Mouse (Mus musculus) kidney, adult 2 months (tissue): ENCODE results near the gene Xylt1. TPM values are rescaled to one million over a fixed set of nuclear protein-coding genes. Genes with fewer than 3 reads are reported as not detected.

Experiments used
- DNase-seq: peaks from one replicate; pipeline ENCODE4 v3.0.0; 2021
- H3K27ac ChIP-seq: fragments of 200-500 bp; 2 replicates; pipeline ENCODE4 v1.5.1; 2012; ENCODE audit warnings: low read depth, low read length, control low read depth, inconsistent platforms; ENCODE audit not compliant: insufficient read depth
- H3K27me3 ChIP-seq: fragments of 200-500 bp; replicated peaks from 2 replicates; pipeline ENCODE4 v1.6.1; 2012; ENCODE audit warnings: mild to moderate bottlenecking, moderate library complexity, low read length, inconsistent platforms; ENCODE audit not compliant: control insufficient read depth, insufficient read depth
- H3K36me3 ChIP-seq: fragments of 200-500 bp; 2 replicates; pipeline ENCODE4 v1.6.1; 2012; ENCODE audit warnings: mild to moderate bottlenecking, moderate library complexity, low read length, inconsistent platforms; ENCODE audit not compliant: control insufficient read depth, insufficient read depth
- H3K4me1 ChIP-seq: fragments of 200-500 bp; 2 replicates; pipeline ENCODE4 v1.6.1; 2011; ENCODE audit warnings: low read length; ENCODE audit not compliant: control insufficient read depth, insufficient read depth
- H3K4me3 ChIP-seq: fragments of 200-500 bp; 2 replicates; pipeline ENCODE4 v1.5.1; 2011; ENCODE audit warnings: mild to moderate bottlenecking, low read depth, low read length, control low read depth; ENCODE audit not compliant: insufficient read depth
- CTCF ChIP-seq: fragments of 200-500 bp; conservative IDR thresholded peaks from 2 replicates; pipeline ENCODE4 v1.5.1; 2011; ENCODE audit warnings: low read depth, mild to moderate bottlenecking, control low read depth, low read length, moderate library complexity, mixed read lengths; ENCODE audit not compliant: insufficient read depth, insufficient read length
- POLR2A ChIP-seq: fragments of 200-500 bp; IDR thresholded peaks from one replicate; pipeline ENCODE4 v1.6.1; 2011; ENCODE audit warnings: low read depth, low read length, control low read depth
- WGBS: fragments of 180-500 bp; shearing (Covaris S2); methylation state at CpG from one replicate; pipeline ENCODE4 v1.1.7; 2018; 5-methylcytosine and 5-hydroxymethylcytosine counted together
- polyA plus RNA-seq: library from polyadenylated mRNA; depleted of rRNA; stranded (reverse); fragments of >200 nt; gene quantifications from 2 replicates; pipeline ENCODE4 v1.2.3, GENCODE M21; 2012

Xylt1 gene
- polyA plus RNA-seq, 1 experiment: 6.1 TPM

GRCm38 (mm10) chr7:117588426-117588825, 207.6 kb downstream of the Xylt1 start:
- 3% methylated on average over 1 of the region's 1 CpGs for WGBS
- no peak for TF ChIP-seq POLR2A
- TF ChIP-seq CTCF: no peak

GRCm38 (mm10) chr7:117589359-117589758, 208.6 kb downstream of the Xylt1 start:
- Histone ChIP-seq H3K27ac (0 out of 2 replicates have a peak overlapping the region, but pooled peaks have one; percentile 35), H3K4me1 (peaks cover 13% of the 10 kb centered on the region; the same call in 1 of the 2 replicates), H3K36me3 (no peaks in the 10 kb centered on the region), H3K27me3 (no peaks in the 10 kb centered on the region), H3K4me3 (no peak overlapping the region)
- 86% methylated on average over 2 of the region's 2 CpGs for WGBS
- TF ChIP-seq CTCF (no peak), POLR2A (no peak)
- DNase-seq: no peak

More at GRCm38 (mm10) chr7:117588426-117588825, 207.6 kb downstream of the Xylt1 start:
- no peak overlapping the region for H3K27ac ChIP-seq
- no peaks in the 10 kb centered on the region for H3K27me3 ChIP-seq
- DNase-seq: peak; percentile 40
- H3K36me3 ChIP-seq: no peaks in the 10 kb centered on the region
- no peak overlapping the region for H3K4me3 ChIP-seq
- H3K4me1 ChIP-seq: peaks cover 13% of the 10 kb centered on the region; the same call in 1 of the 2 replicates

GRCm38 (mm10) chr7:117589820-117590219, 209.0 kb downstream of the Xylt1 start:
- 63% methylated on average over 4 of the region's 4 CpGs for WGBS
- no peaks in the 10 kb centered on the region for H3K36me3 ChIP-seq
- 0 out of 2 replicates have a peak overlapping the region, but pooled peaks have one; percentile 33 for H3K27ac ChIP-seq
- peak; percentile 52 for DNase-seq
- TF ChIP-seq CTCF (no peak), POLR2A (no peak)
- no peaks in the 10 kb centered on the region for H3K27me3 ChIP-seq
- peaks cover 13% of the 10 kb centered on the region; the same call in 1 of the 2 replicates for H3K4me1 ChIP-seq
- no peak overlapping the region for H3K4me3 ChIP-seq

- TF ChIP-seq CTCF (no peak), POLR2A (no peak)
- Histone ChIP-seq H3K4me1 (peaks cover 10% of the 10 kb centered on the region; the same call in 1 of the 2 replicates), H3K27me3 (no peaks in the 10 kb centered on the region), H3K36me3 (no peaks in the 10 kb centered on the region), H3K4me3 (no peak overlapping the region), H3K27ac (no peak overlapping the region)
- 94% methylated on average over 2 of the region's 2 CpGs for WGBS
- DNase-seq: no peak
Measured at GRCm38 (mm10) chr7:117594191-117594590, 213.4 kb downstream of the Xylt1 start.

- TF ChIP-seq POLR2A: no peak
- no peak for TF ChIP-seq CTCF
- 85% methylated on average over 12 of the region's 12 CpGs for WGBS
- H3K36me3 ChIP-seq: no peaks in the 10 kb centered on the region
Measured at GRCm38 (mm10) chr7:117595029-117595695, 214.4 kb downstream of the Xylt1 start.

GRCm38 (mm10) chr7:117600443-117600842, 219.7 kb downstream of the Xylt1 start:
- DNase-seq: no peak
- Histone ChIP-seq H3K4me3 (no peak overlapping the region), H3K4me1 (no peaks in the 10 kb centered on the region), H3K36me3 (no peaks in the 10 kb centered on the region), H3K27ac (no peak overlapping the region), H3K27me3 (no peaks in the 10 kb centered on the region)
- 57% methylated on average over 7 of the region's 7 CpGs for WGBS
- no peak for TF ChIP-seq POLR2A
- TF ChIP-seq CTCF: no peak

More at GRCm38 (mm10) chr7:117595029-117595695, 214.4 kb downstream of the Xylt1 start:
- no peak for DNase-seq
- Histone ChIP-seq H3K4me3 (no peak overlapping the region), H3K27ac (no peak overlapping the region), H3K27me3 (no peaks in the 10 kb centered on the region), H3K4me1 (0 out of 2 replicates have a peak, but pooled peaks cover 4% of the 10 kb centered on the region)

GRCm38 (mm10) chr7:117610439-117610838, 229.7 kb downstream of the Xylt1 start:
- whole genome bisulfite sequencing: 79% methylated on average over 6 of the region's 6 CpGs
- no peak for DNase-seq
- H3K27me3 ChIP-seq: no peaks in the 10 kb centered on the region
- H3K27ac ChIP-seq: no peak overlapping the region
- H3K36me3 ChIP-seq: no peaks in the 10 kb centered on the region
- TF ChIP-seq CTCF: no peak
- TF ChIP-seq POLR2A: no peak
- H3K4me1 ChIP-seq: peaks cover 2% of the 10 kb centered on the region; the same call in 1 of the 2 replicates
- H3K4me3 ChIP-seq: no peak overlapping the region
